Mouse (Mus musculus): ENCODE results near the gene Cenpa.
"Not testable (repeated sequence)": the region's sequence is repeated elsewhere in the genome, so short reads cannot be mapped to it uniquely, and the experiment has no call there.

Cenpa gene

GRCm38 (mm10) chr5:30681970-30682369, 15.4 kb downstream of the Cenpa start:
- DNase-seq (ENCODE audit: low spot score in 2 of 2): no peak

DNA sequence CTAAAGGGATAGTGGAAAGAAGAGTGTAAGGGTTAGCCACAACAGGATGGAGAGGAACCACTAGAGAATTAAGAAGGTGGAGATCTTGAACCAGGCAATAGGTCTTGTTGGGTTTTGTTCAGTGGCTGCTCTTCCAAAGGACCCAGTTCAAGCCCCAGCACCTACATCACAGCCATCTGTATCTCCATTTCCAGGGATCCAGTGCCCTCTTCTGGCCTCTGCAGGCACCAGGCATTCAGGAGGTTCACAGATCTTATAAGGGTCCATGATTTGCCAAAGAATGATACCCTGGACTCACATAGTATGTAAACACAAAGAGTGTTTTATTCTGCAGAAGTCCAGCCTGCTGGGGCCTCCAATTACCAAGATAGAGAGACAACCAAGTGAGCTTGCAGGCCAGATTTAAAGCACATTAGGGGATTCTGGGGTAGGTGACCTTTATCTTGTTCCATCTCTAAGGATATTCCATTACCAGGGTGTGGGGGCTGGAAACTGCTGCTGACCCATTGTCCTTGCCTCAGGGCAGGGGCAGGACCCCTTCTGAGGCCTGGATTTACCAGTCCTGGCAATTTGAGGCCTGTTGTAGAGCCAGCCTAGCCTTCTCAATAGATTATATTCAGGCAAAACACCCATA, 16.5 kb downstream of the Cenpa start:
- DNase-seq (ENCODE audit: low spot score in 2 of 2): no peak

DNA sequence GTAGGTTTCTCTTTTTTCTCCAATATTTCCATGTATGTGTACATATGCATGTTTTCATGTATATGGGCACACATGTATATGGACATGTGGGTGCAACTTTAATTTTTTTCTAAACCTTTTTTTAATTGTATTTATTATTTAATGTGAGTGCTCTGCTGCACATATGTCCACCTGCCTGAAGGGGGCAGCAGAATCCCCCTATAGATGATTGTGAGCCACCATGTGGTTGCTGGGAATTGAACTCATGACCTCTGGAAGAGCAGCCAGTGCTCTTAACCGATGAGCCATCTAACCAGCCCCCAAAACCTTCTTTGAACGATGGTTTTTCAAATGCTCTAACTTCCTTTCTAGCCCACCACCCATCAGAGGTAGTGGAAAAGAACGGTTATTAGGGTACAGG, 17.4 kb downstream of the Cenpa start:
- DNase-seq (ENCODE audit: low spot score in 2 of 2): no peak

GRCm38 (mm10) chr5:30686781-30687180, 20.2 kb downstream of the Cenpa start:
- DNase-seq (ENCODE audit: low spot score in 2 of 2): no peak

DNA sequence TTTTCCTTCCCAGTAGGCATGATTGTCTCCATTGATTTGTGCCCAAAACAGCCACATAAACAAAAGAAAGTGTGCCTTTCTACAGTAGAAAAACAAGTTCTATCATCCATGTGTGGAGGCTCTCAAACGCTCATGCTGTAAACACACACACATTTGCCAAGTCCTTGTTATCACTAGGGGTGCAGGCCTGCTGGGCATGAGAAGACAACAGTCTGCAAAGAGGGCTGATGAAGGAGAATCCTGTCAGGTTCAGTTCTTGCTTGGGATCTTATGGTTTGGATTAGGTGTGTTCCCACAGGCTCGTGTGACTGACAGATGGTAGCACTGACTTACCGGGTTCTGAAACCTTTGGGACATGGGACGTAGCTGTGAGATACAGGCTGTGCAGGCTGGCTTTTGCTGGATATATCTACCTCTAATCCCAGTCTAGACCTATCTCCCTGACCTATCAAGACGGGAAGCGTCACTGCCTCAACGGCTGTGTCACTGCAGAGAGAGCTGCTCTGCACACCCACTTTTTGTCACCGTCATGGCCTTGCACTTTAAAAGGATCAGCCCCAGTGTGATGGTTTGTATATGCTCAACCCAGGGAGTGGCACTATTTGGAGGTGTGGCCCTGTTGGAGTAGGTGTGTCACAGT, 33.9 kb downstream of the Cenpa start:
- DNase-seq (ENCODE audit: low spot score in 2 of 2): no peak

DNA sequence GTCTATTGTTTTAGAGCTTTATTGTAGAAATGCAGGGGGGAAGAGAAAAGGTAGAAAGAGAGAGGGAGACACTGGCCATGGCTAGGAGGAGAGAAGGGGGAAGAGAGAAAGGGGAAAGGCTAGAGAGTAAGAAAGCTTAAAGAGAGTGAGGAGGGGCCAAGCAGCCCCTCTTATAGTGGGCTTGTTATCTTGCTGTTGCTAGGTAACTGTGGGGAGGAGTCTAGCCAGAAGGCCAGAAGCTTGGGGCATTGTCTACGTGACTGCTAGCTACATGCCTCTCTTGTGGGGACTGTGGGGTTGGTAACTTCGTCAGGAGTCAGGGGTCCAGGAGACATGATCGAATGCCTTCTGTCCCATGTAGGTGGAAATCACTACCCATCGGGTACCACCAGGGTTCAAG, 34.8 kb downstream of the Cenpa start:
- not testable (repeated sequence) for DNase-seq (ENCODE audit: low spot score in 2 of 2)

DNA sequence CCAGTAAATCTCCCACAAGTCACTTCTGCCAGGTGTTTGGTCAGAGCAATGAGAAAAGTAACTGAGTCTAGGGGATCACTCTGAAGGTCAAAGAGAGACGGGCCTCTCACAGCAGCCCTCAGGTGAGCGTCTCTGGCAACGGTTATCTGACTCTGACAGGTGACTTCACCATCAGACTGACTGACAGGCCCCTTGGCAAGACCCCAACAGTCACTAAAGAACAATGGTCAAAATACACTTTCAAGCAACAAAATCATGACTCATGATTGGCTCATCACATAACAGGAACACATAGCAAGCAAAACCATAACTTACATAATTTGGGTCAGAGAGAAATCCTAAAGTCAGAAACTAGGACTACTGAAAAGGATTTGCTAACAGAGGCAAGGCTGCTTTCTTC, 35.3 kb downstream of the Cenpa start:
- no peak for DNase-seq (ENCODE audit: low spot score in 2 of 2)

DNA sequence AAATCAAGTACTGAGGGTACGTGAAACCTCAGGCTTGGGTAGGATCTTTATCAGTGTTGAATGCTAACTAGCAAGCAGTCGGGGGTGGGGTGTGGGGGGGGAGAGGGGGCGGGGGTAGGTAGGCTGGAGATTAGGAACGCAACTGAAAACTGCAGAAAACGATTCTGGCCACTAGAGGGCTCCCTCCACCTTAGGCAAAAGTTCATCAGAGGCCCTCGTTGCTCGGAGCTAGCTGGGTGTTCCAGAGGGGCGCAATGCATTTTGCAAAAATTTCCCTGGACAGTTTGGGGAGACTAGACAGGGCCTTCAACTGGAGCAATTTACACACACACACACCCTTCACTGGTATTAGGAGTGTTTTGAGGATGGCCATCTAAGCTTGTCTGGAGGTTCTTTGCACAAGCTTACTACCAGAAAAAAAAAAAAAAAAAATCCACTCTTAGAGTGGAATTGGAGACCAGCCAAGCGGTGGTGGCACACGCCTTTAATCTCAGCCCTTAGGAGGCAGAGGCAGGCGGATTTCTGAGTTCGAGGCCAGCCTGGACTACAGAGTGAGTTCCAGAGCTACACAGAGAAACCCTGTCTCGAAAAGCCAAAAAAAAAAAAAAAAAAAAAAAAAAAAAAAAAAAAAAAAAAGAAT, 43.3 kb downstream of the Cenpa start:
- peak; percentile 56 to 73 for DNase-seq (ENCODE audit: low spot score in 2 of 2)

GRCm38 (mm10) chr5:30710486-30710885, 43.9 kb downstream of the Cenpa start:
- no peak for DNase-seq (ENCODE audit: low spot score in 2 of 2)

- DNase-seq (ENCODE audit: low spot score in 2 of 2): peak; percentile 55 to 64
These were observed 44.8 kb downstream of the Cenpa start, which contains the start of gene Dpysl5 for GRCm38 (mm10) chr5:30711147-30712001. Gene Dpysl5 (plus strand): TSS chr5:30711564.

- DNase-seq (ENCODE audit: low spot score in 2 of 2): no peak
These were observed 45.4 kb downstream of the Cenpa start for GRCm38 (mm10) chr5:30712002-30712390.

DNA sequence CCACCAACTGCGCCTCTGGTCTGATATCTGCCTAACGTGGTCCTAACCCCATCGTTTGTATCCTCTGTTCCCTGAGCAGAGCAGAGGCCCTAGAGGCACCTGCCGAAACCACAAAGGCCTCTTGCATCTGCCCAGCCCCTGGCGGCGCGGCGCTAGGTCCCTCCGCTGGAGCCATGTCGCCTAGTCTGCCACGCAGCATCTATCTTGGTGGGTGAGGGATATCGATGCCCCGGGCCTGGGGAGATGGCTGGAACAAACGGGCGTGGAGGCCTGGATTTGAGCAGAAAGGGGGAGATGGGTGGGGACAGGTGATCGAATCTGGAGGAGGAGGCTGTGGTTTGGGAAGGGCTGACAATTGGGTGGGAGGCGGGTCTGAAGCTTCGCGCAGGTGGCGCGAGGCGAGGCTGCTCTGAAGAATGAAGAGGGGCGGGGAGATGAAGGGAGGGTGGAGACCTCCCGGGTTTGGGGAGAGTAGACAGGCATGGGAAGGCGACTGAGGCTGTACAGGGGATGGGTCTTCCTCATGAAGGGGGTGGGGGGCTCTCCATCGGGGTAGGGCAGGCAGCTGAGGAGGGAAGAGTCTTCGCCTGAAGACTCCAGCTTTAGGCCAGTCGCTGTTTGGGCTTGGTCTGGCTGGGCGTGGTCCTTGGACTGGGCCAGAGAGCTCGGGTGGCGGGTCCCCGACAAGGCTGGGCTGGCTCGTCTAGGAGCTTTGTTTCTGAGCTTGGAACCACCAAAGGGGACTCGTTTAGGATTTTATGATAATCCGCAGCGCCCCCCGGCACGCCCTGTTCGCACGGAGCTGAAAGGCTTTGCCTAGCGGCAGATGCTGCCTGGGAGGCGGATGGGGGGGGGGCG, 46.1 kb downstream of the Cenpa start:
- DNase-seq (ENCODE audit: low spot score in 2 of 2): no peak

- no peak for DNase-seq (ENCODE audit: low spot score in 2 of 2)
These were observed 46.7 kb downstream of the Cenpa start for GRCm38 (mm10) chr5:30713299-30713675.

DNA sequence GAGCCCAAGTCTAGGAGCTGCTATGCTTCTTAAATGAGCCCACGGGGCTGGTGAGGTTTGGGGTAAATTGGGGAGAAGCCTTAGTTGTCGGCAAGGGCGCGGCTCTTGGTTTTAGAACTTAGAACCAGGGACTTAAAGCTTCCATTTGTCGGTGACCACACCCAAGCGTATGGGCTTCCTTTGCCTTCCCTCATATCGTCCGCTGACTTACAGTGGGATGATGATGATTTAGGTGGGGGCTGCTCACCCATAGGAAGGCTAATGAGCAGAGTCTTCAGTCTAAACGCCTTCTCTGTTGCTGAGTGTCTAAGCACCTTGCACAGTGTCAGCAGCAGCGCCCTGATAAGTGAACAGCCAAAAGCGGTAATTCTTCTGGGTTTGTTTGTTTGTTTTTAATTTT, 47.1 kb downstream of the Cenpa start:
- no peak for DNase-seq (ENCODE audit: low spot score in 2 of 2)

- no peak for DNase-seq (ENCODE audit: low spot score in 2 of 2)
These were observed 49.7 kb downstream of the Cenpa start for GRCm38 (mm10) chr5:30716311-30716710.

- DNase-seq (ENCODE audit: low spot score in 2 of 2): no peak
These were observed 50.9 kb downstream of the Cenpa start for GRCm38 (mm10) chr5:30717506-30717905.

DNA sequence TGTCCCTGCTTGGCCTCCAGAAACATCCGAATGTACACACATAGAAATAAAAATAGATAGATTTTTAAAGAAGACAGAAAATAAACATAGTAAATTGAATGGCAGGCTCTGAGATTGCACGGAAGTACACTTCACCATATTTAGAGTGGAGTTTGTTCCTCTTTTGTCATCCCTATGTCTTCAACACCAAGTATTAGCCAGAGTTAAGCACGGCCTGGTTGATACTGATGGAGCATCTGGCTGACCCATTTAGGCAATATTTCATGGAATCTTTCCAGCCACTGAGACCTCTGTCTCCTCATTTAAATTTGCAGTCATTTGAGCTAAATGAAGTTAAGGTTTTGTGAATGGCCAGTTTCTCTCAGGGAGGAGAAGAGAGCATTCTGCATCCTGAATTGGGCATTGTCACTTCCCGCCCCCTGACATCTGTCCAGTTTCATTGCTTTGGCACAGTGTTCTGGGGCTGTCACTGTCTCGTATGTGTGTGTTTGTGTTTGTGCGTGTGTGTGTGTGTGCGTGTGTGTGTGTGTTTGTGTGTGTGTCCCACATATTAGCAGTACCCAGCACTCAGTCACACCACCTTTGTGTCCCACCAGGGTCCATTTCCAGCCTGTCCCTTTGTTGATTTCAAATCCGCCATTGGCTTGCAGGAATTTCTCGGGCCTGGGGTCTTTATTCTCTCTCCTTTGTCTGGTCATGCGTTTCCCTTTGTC, 51.6 kb downstream of the Cenpa start:
- no peak for DNase-seq (ENCODE audit: low spot score in 2 of 2)

DNA sequence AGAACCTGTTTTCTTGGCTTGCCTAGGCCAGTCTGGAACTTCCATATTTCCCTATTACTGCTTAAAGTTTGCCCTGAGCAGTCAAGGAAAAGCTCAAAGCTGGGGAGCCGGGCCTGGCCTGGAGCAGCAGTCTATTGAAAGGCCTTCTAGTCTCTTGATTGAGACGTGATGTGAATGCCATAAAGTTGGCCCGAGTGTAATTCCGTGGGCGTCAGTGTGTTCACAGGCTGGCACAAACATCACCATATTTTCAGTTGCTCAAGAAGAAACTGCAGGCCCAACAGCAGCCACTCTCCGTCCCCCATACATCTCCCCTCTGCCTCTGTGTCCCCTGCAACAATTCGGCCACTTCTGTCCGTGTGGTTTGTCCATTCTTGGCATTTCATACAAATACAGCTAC, 55.4 kb downstream of the Cenpa start:
- DNase-seq (ENCODE audit: low spot score in 2 of 2): no peak

Data from urinary bladder, postnatal 4 days (tissue).